Mouse (Mus musculus): Measurements from ENCODE around the gene Mcidas. TPM values are rescaled to one million over a fixed set of nuclear protein-coding genes. Genes with fewer than 3 reads are reported as not detected.

Gene Mcidas
- polyA plus RNA-seq, 1 experiment from 2014 or later: not detected

GRCm38 (mm10) chr13:112987991-112988390, 5.7 kb upstream of the Mcidas start:
- H3K9me3 ChIP-seq (replicated peaks): no peaks in the 10 kb centered on the region
- no peaks in the 10 kb centered on the region for H3K36me3 ChIP-seq
- peaks cover 91% of the 10 kb centered on the region for H3K27me3 ChIP-seq
- DNase-seq (no peak), ATAC-seq (ENCODE audit: low read depth) (no peak; the same call in 1 of the 2 replicates)
- H3K4me3 ChIP-seq (replicated peaks): peak overlapping the region; percentile 53
- H3K27ac ChIP-seq: no peak overlapping the region
- H3K4me1 ChIP-seq (replicated peaks): peaks cover 16% of the 10 kb centered on the region
- under 1% methylated on average over 39 of the region's 39 CpGs for WGBS (ENCODE audit: insufficient replicate concordance)
- peak overlapping the region; percentile 75 for H3K4me2 ChIP-seq
- H3K9ac ChIP-seq: no peak overlapping the region

DNA sequence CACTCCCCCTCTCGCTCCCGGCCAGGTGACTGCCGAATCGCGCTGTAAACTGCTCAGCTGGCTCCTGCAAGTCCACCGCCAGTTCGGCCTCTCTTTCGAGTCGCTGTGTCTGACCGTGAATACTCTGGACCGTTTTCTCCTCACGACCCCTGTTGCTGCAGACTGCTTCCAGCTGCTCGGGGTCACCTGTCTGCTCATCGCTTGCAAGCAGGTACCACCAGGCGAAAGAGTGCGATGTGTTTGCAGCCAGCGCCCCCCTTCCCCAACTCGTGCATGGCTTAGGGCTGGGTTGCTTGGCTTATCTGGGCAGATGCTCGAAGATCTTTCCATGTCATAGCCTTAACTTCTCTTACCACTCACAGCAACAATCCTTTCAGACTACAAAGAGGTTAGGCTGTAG, 4.8 kb upstream of the Mcidas start:
- ATAC-seq (ENCODE audit: low read depth): no peak
- Histone ChIP-seq H3K4me3 (replicated peaks) (peak overlapping the region; percentile 53), H3K9me3 (replicated peaks) (no peaks in the 10 kb centered on the region), H3K9ac (no peak overlapping the region), H3K36me3 (no peaks in the 10 kb centered on the region), H3K4me2 (peak overlapping the region; percentile 75), H3K27me3 (peaks cover 91% of the 10 kb centered on the region), H3K4me1 (replicated peaks) (peaks cover 21% of the 10 kb centered on the region), H3K27ac (no peak overlapping the region)
- 2% methylated on average over 19 of the region's 19 CpGs for WGBS (ENCODE audit: insufficient replicate concordance)
- no peak for DNase-seq

DNA sequence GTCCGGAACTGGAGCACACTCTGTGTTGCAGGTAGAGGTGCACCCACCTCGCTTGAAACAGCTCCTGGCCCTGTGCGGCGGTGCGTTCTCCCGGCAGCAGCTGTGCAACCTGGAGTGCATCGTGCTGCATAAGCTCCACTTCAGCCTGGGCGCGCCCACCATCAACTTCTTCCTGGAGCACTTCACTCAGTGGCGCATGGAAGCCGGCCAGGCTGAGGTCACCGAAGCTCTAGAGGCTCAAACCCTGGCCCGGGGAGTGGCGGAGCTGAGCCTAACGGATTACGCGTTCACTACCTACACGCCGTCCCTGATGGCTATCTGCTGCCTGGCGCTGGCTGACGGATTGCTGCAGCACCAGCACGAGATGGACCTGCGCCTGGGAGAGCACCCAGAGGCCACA, 4.1 kb upstream of the Mcidas start:
- H3K4me3 ChIP-seq (replicated peaks): peak overlapping the region; percentile 6; the same call in 1 of the 2 replicates
- H3K36me3 ChIP-seq: no peaks in the 10 kb centered on the region
- H3K9me3 ChIP-seq (replicated peaks): no peaks in the 10 kb centered on the region
- H3K4me1 ChIP-seq (replicated peaks): peaks cover 25% of the 10 kb centered on the region
- DNase-seq: no peak
- H3K27me3 ChIP-seq: peaks cover 92% of the 10 kb centered on the region
- WGBS (ENCODE audit: insufficient replicate concordance): 3% methylated on average over 23 of the region's 23 CpGs
- no peak overlapping the region for H3K9ac ChIP-seq
- no peak overlapping the region for H3K27ac ChIP-seq
- 0 out of 2 replicates have a peak overlapping the region, but pooled peaks have one; percentile 14 for H3K4me2 ChIP-seq
- no peak for ATAC-seq (ENCODE audit: low read depth)

GRCm38 (mm10) chr13:112990346-112990745, 3.3 kb upstream of the Mcidas start:
- Histone ChIP-seq H3K36me3 (no peaks in the 10 kb centered on the region), H3K4me1 (replicated peaks) (peaks cover 25% of the 10 kb centered on the region), H3K27ac (no peak overlapping the region), H3K9me3 (replicated peaks) (no peaks in the 10 kb centered on the region), H3K9ac (no peak overlapping the region), H3K4me2 (no peak overlapping the region), H3K4me3 (replicated peaks) (no peak overlapping the region), H3K27me3 (peaks cover 96% of the 10 kb centered on the region)
- no peak for ATAC-seq (ENCODE audit: low read depth)
- 7% methylated on average over 4 of the region's 4 CpGs for WGBS (ENCODE audit: insufficient replicate concordance)
- DNase-seq: no peak

DNA sequence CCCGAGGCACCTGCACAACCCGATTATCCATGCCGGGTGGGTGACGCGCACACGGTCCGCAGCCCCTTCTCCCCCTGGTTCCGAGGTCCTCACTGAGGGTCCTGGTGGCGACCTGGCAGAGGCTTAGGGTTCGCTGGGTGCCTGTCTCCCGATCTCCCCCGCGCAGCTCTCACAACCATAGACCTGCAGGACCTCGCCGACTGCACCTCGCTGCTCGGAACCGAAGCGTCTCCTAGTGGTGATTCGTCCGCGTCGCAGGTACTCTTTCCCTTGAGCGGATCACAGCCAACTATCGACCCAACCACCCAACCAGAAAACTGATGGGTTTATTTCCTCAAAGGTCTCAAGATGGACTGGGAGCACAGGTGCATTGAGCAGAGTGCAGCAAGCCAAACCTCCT, 546 bp downstream of the Mcidas start:
- Histone ChIP-seq H3K4me2 (peak overlapping the region; percentile 59), H3K4me1 (replicated peaks) (peaks cover 16% of the 10 kb centered on the region), H3K27ac (no peak overlapping the region), H3K9me3 (replicated peaks) (no peaks in the 10 kb centered on the region), H3K36me3 (no peaks in the 10 kb centered on the region), H3K27me3 (peaks cover 96% of the 10 kb centered on the region), H3K9ac (no peak overlapping the region), H3K4me3 (replicated peaks) (peak overlapping the region; percentile 44)
- DNase-seq (no peak), ATAC-seq (ENCODE audit: low read depth) (peak; percentile 40; the same call in 1 of the 2 replicates)
- under 1% methylated on average over 25 of the region's 25 CpGs for WGBS (ENCODE audit: insufficient replicate concordance)

- H3K4me1 ChIP-seq (replicated peaks): peaks cover 16% of the 10 kb centered on the region
- no peak overlapping the region for H3K27ac ChIP-seq
- whole genome bisulfite sequencing (ENCODE audit: insufficient replicate concordance): 43% methylated on average over 4 of the region's 4 CpGs
- no peak overlapping the region for H3K9ac ChIP-seq
- DNase-seq (no peak), ATAC-seq (ENCODE audit: low read depth) (no peak)
- peaks cover 90% of the 10 kb centered on the region for H3K27me3 ChIP-seq
- H3K4me2 ChIP-seq: no peak overlapping the region
- H3K9me3 ChIP-seq (replicated peaks): no peaks in the 10 kb centered on the region
- no peak overlapping the region for H3K4me3 ChIP-seq (replicated peaks)
- no peaks in the 10 kb centered on the region for H3K36me3 ChIP-seq
Observed at GRCm38 (mm10) chr13:112996407-112996806, 2.8 kb downstream of the Mcidas start.

- Histone ChIP-seq H3K4me3 (replicated peaks) (no peak overlapping the region), H3K36me3 (no peaks in the 10 kb centered on the region), H3K4me2 (no peak overlapping the region), H3K9ac (no peak overlapping the region), H3K27ac (no peak overlapping the region), H3K4me1 (replicated peaks) (peaks cover 16% of the 10 kb centered on the region), H3K27me3 (peaks cover 94% of the 10 kb centered on the region), H3K9me3 (replicated peaks) (no peaks in the 10 kb centered on the region)
- DNase-seq (no peak), ATAC-seq (ENCODE audit: low read depth) (no peak)
- 49% methylated on average over 6 of the region's 6 CpGs for WGBS (ENCODE audit: insufficient replicate concordance)
Observed at GRCm38 (mm10) chr13:112997369-112997768, 3.7 kb downstream of the Mcidas start.

DNA sequence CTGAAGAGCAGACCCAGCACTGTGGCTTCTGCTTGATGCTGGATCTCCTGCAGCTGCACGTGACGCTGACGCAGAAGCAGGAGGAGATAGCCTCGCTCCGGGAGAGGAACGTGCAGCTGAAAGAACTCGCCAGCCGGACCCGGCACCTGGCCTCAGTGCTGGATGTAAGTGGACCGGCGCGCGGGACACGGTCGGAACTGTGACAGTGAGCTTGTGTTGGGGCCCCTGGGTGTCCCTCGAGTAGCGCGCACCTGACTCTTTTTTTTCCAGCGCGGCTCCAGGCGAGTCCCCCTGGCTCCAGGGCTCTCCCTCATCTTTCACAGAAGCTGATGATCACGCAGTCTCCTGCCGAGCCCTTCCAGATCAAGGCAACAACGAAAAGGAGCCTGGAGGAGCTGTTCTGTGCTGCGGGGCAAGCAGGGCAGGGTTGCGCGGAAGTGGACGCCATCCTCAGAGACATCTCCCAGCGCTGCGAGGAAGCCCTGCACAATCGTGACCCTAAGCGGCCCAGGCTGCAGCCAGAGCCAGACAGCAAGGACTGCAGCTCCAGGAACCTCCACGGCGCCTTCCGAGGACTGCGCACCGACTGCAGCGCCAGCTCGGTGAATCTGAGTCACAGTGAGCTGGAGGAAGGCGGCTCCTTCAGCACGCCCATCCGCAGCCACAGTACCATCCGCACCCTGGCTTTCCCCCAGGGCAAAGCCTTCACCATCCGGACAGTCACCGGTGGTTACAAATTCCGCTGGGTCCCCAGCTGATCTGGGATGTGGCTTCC, 5.0 kb downstream of the Mcidas start:
- ATAC-seq (ENCODE audit: low read depth) (no peak), DNase-seq (no peak)
- H3K27me3 ChIP-seq: peaks cover 85% of the 10 kb centered on the region
- no peaks in the 10 kb centered on the region for H3K9me3 ChIP-seq (replicated peaks)
- no peak overlapping the region for H3K9ac ChIP-seq
- peak overlapping the region; percentile 51 for H3K4me2 ChIP-seq
- no peak overlapping the region for H3K27ac ChIP-seq
- under 1% methylated on average over 46 of the region's 46 CpGs for WGBS (ENCODE audit: insufficient replicate concordance)
- H3K36me3 ChIP-seq: no peaks in the 10 kb centered on the region
- H3K4me3 ChIP-seq (replicated peaks): peak overlapping the region; percentile 19
- peaks cover 13% of the 10 kb centered on the region for H3K4me1 ChIP-seq (replicated peaks)

GRCm38 (mm10) chr13:113000090-113000489, 6.4 kb downstream of the Mcidas start:
- Histone ChIP-seq H3K36me3 (no peaks in the 10 kb centered on the region), H3K27ac (no peak overlapping the region), H3K9ac (no peak overlapping the region), H3K4me1 (replicated peaks) (peaks cover 6% of the 10 kb centered on the region; the same call in 1 of the 2 replicates), H3K9me3 (replicated peaks) (no peaks in the 10 kb centered on the region), H3K4me3 (replicated peaks) (no peak overlapping the region), H3K4me2 (no peak overlapping the region), H3K27me3 (peaks cover 70% of the 10 kb centered on the region)
- no peak for DNase-seq
- no peak for ATAC-seq (ENCODE audit: low read depth)
- WGBS (ENCODE audit: insufficient replicate concordance): 50% methylated on average over 3 of the region's 3 CpGs

- Histone ChIP-seq H3K4me1 (replicated peaks) (peaks cover 6% of the 10 kb centered on the region; the same call in 1 of the 2 replicates), H3K36me3 (no peaks in the 10 kb centered on the region), H3K9me3 (replicated peaks) (no peaks in the 10 kb centered on the region), H3K9ac (no peak overlapping the region), H3K27me3 (peaks cover 64% of the 10 kb centered on the region), H3K4me3 (replicated peaks) (no peak overlapping the region), H3K4me2 (no peak overlapping the region), H3K27ac (no peak overlapping the region)
- ATAC-seq (ENCODE audit: low read depth) (no peak), DNase-seq (no peak)
- WGBS (ENCODE audit: insufficient replicate concordance): 47% methylated on average over 9 of the region's 9 CpGs
Observed at GRCm38 (mm10) chr13:113000576-113001318, 7.1 kb downstream of the Mcidas start.

DNA sequence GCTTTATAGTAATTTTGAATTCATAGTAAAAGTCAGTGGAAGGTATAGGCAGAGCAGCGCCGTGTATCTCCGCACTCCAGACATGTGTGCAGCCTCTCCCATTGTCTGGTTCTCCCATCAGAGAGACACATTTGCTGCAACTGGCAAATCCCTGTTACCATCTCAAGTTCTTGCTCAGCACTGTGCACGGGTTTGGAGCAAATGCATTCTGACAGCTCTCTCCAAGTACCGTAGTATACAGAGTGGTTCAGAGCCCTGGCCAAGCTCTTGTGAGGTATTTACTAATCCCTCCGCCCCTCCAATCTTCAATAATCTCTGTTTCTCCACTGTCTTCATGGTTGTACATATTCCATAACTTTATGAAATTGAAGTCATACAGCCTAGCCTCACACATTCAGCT, 19.0 kb downstream of the Mcidas start:
- Histone ChIP-seq H3K9me3 (replicated peaks) (no peaks in the 10 kb centered on the region), H3K36me3 (no peaks in the 10 kb centered on the region), H3K4me3 (replicated peaks) (peak overlapping the region; percentile 45; the same call in 1 of the 2 replicates), H3K4me1 (replicated peaks) (no peaks in the 10 kb centered on the region), H3K27ac (no peak overlapping the region), H3K27me3 (0 out of 2 replicates have a peak, but pooled peaks cover 4% of the 10 kb centered on the region), H3K4me2 (peak overlapping the region; percentile 60; the same call in 1 of the 2 replicates), H3K9ac (no peak overlapping the region)
- ATAC-seq (ENCODE audit: low read depth) (no peak), DNase-seq (no peak)
- 67% methylated on average over 6 of the region's 6 CpGs for WGBS (ENCODE audit: insufficient replicate concordance)
